Mouse (Mus musculus) ES-Bruce4 (cell line): ENCODE measurements around the gene Pheta1.

Experiments
- EP300 ChIP-seq: IDR thresholded peaks from 2 replicates; pipeline ENCODE4 v1.6.1; 2011; ENCODE audit warnings: low read depth, low read length; ENCODE audit not compliant: insufficient read depth
- POLR2A ChIP-seq: IDR thresholded peaks from one replicate; pipeline ENCODE4 v1.8.1; 2011; ENCODE audit warnings: low read length; ENCODE audit not compliant: insufficient read depth

DNA sequence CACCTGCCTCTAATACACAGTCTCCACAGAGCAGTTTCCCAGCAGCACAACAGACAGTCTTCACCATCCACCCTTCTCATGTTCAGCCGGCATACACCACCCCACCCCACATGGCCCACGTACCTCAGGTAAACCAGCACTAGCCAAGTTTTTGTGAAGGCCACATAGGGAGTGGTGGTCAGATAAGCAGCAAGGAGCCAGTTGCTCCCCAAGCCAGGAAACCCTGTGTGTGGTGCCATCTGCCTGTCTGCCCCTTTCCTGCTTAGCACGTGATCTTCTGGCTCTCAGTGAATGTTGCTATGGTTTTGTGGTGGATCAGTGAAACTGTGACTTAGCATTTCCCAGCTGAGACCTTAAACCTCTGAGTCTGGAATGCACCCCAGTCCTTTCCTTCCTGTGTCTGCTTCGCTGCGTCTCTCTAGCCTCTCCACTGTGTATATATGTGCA, 37.3 kb upstream of the Pheta1 start:
- TF ChIP-seq POLR2A (no peak), EP300 (no peak)
